Mouse (Mus musculus) liver, embryonic 14.5 days (tissue): ENCODE measurements at regions not wholly inside any gene's neighbourhood (a gene's known extent, or its start where the extent isn't known, plus 50 kb on each side); places are given as distances from the start of the nearest gene placed in this dataset.

ENCODE experiments used
- ATAC-seq: fragments of 200-750 bp; cut with Nextera tagmentation; 2 replicates; pipeline ENCODE4 v1.8.0; 2017; ENCODE audit warnings: moderate number of reproducible peaks, mild to moderate bottlenecking, moderate library complexity; ENCODE audit not compliant: insufficient read depth
- DNase-seq, 3 experiments: peaks; one replicate each; pipeline ENCODE4 v3.0.0-alpha.2; 2012 to 2013; ENCODE audit warnings: low read depth in 3 of 3, low spot score in 3 of 3
- H3K27ac ChIP-seq: fragments of 300-500 bp; sonication (generic); 2 replicates; pipeline ENCODE4 v1.5.1; 2014; ENCODE audit warnings: moderate library complexity, mild to moderate bottlenecking, control low read depth, inconsistent platforms
- H3K27me3 ChIP-seq: fragments of 300-500 bp; sonication (generic); 2 replicates; pipeline ENCODE4 v1.6.1; 2014; ENCODE audit warnings: mild to moderate bottlenecking, low read length, moderate library complexity; ENCODE audit not compliant: control insufficient read depth, insufficient read depth
- H3K36me3 ChIP-seq: fragments of 300-500 bp; sonication (generic); replicated peaks from 2 replicates; pipeline ENCODE4 v1.6.1; 2014; ENCODE audit warnings: low read depth; ENCODE audit not compliant: control insufficient read depth, insufficient read depth
- H3K4me1 ChIP-seq, 2 experiments: fragments of 200-500 bp in 1 of 2; fragments of 300-500 bp in 1 of 2; sonication (generic) in 1 of 2; replicated peaks; 2 replicates each; pipeline ENCODE4 v1.6.1; 2012 to 2014; ENCODE audit warnings: antibody characterized with exemption in 1 of 2, inconsistent platforms in 1 of 2, low read length in 1 of 2; ENCODE audit not compliant: control insufficient read depth in 2 of 2, insufficient read depth in 2 of 2
- H3K4me2 ChIP-seq: fragments of 300-500 bp; sonication (generic); 2 replicates; pipeline ENCODE4 v1.6.1; 2014; ENCODE audit warnings: low read depth, mild to moderate bottlenecking, control low read depth, moderate library complexity
- H3K4me3 ChIP-seq, 2 experiments: fragments of 200-500 bp in 1 of 2; fragments of 300-500 bp in 1 of 2; sonication (generic) in 1 of 2; 2 replicates each; pipeline ENCODE4 v1.5.1; 2012 to 2014; ENCODE audit warnings: low read depth in 2 of 2, low read length in 2 of 2, mild to moderate bottlenecking in 2 of 2, control low read depth in 1 of 2, inconsistent platforms in 1 of 2, moderate library complexity in 1 of 2; ENCODE audit not compliant: insufficient read depth in 1 of 2
- H3K9ac ChIP-seq: fragments of 300-500 bp; sonication (generic); replicated peaks from 2 replicates; pipeline ENCODE4 v1.6.1; 2014; ENCODE audit warnings: mild to moderate bottlenecking, control low read depth, moderate library complexity
- H3K9me3 ChIP-seq: fragments of 300-500 bp; sonication (generic); 2 replicates; pipeline ENCODE4 v1.6.1; 2016; ENCODE audit warnings: low read length, mixed read lengths; ENCODE audit not compliant: control insufficient read depth
- CTCF ChIP-seq: IDR thresholded peaks from 2 replicates; pipeline ENCODE4 v1.5.1; 2016; ENCODE audit warnings: antibody characterized with exemption, low read depth, control low read depth
- EP300 ChIP-seq: IDR thresholded peaks from 2 replicates; pipeline ENCODE4 v1.6.1; 2016; ENCODE audit warnings: antibody characterized with exemption, low read depth
- WGBS: fragments of 180-500 bp; shearing (Covaris S2); extraction: QIAGEN DNeasy Blood & Tissue Kit; methylation state at CpG from one replicate; pipeline ENCODE4 v1.1.7; 2014; ENCODE audit not compliant: insufficient replicate concordance; 5-methylcytosine and 5-hydroxymethylcytosine counted together

DNA sequence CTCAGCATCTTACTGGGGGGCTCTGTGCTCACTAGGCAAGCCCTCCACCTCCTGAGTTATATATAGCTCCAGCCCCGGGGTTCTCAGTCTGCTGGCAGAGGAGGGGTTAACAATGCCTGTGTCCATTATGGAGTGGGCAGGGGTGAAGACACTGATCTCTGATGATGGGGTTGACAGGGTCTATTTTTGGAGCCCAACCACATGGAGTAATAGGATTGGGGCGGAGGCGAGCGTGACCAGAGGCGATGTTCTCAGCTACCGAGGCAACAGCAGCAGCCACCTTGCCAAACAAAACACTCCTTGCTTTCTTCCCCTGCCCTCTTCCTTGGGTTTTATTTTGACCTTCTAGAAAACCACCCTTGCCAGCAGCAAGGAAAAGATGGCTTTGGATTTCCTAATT lies 141.1 kb upstream of the Gli2 start:
- Histone ChIP-seq H3K36me3 (no peaks in the 10 kb centered on the region), H3K9me3 (no peaks in the 10 kb centered on the region), H3K4me1 (peaks cover 0 to 7% of the 10 kb centered on the region in 2 experiments; a peak in 2 of 4 replicates), H3K4me3 (no peak overlapping the region), H3K27me3 (no peaks in the 10 kb centered on the region), H3K4me2 (no peak overlapping the region), H3K9ac (no peak overlapping the region), H3K27ac (no peak overlapping the region)
- ATAC-seq (no peak), DNase-seq (no peak)
- no peak for TF ChIP-seq EP300
- TF ChIP-seq CTCF, result no peak
- WGBS, result 61% methylated on average over 6 of the region's 6 CpGs

DNA sequence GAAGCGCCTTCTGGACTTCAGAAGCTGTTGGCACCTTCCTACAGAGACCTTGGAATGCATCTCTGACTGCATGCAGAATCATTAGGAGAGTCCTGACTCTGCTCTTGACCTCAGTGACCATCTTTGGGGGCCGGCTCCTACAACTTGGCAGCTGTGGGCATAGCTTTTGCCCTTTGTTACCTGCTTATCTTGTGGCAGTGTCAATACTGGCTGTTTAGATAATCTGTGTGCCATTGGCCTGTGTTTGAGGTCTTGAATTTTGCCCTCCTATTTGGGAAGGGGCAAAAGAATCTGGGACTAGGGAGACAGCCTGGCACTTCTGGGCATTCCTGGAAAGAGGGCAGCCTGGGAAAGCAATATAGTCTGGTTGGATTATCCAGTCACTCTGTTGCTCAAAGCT lies 137.8 kb upstream of the Gli2 start:
- no peak for DNase-seq
- no peak for ATAC-seq
- WGBS, result 28% methylated on average over 2 of the region's 2 CpGs

DNA sequence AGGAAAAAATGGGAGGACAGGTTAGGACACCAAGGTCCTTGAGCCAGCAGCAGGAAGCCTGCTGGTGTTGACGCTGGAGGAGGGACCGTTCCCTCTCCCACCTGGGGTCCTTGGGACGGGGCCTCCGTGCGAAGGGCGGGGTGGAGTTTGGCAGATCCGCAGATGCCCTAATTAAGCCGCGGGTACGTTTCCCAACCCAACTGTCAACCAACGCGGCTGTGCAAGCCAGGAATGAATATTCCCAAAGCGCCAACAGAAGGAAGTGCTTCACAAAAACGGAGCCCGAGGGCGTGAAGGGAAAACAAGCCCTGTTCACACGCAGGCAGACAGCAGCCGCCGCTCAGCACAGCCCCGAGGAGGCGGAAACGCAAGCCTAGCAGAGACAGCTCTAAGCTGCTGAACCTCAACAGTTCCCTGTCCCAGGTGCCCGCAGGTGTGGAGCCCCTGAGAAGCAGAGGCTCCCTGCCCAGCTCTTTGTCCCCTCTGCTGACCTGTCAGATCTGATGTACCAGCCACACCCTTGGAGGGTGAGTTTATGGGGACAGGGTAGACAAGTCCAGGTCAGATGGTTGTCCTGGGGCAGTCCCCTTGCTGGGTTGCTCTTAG lies 136.1 kb upstream of the Gli2 start:
- Histone ChIP-seq H3K4me3 (no peak overlapping the region), H3K9me3 (no peaks in the 10 kb centered on the region), H3K4me1 (no peaks in the 10 kb centered on the region; a peak in 1 of 4 replicates), H3K4me2 (0 out of 2 replicates have a peak overlapping the region, but pooled peaks have one; percentile 20), H3K36me3 (no peaks in the 10 kb centered on the region), H3K27me3 (no peaks in the 10 kb centered on the region), H3K9ac (no peak overlapping the region), H3K27ac (no peak overlapping the region)
- TF ChIP-seq CTCF (no peak), EP300 (no peak)
- WGBS, result 4% methylated on average over 23 of the region's 23 CpGs
- DNase-seq (no peak), ATAC-seq (no peak)

More for the DNA sequence above, 137.8 kb upstream of the Gli2 start:
- no peaks in the 10 kb centered on the region for H3K27me3 ChIP-seq
- no peaks in the 10 kb centered on the region for H3K9me3 ChIP-seq
- TF ChIP-seq CTCF (no peak), EP300 (no peak)
- no peak overlapping the region for H3K27ac ChIP-seq
- H3K4me3 ChIP-seq, result no peak overlapping the region
- H3K9ac ChIP-seq, result no peak overlapping the region
- H3K4me2 ChIP-seq, result no peak overlapping the region
- peaks cover 0 to 2% of the 10 kb centered on the region in 2 experiments; a peak in 1 of 4 replicates for H3K4me1 ChIP-seq
- H3K36me3 ChIP-seq, result no peaks in the 10 kb centered on the region

DNA sequence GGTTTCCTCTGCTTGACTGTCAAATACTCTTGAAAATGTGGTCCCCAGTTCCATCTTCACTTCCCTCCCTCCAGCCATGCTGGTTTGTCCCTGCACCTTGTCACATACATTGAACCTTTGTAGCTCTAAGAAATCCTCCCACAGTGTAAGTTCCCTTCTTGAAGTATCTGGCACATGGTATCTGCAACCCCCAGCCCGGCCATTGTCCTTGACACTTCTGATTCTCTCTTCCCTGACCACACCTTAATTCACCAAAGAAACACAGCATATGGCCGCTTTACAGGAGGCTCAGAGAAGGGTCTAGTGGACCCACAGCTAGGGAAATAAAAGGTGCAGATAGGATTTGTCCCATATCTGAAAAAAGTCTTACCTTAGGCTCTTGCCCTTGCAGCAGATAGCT lies 133.9 kb upstream of the Gli2 start:
- H3K27me3 ChIP-seq, result no peaks in the 10 kb centered on the region
- H3K9me3 ChIP-seq, result no peaks in the 10 kb centered on the region

DNA sequence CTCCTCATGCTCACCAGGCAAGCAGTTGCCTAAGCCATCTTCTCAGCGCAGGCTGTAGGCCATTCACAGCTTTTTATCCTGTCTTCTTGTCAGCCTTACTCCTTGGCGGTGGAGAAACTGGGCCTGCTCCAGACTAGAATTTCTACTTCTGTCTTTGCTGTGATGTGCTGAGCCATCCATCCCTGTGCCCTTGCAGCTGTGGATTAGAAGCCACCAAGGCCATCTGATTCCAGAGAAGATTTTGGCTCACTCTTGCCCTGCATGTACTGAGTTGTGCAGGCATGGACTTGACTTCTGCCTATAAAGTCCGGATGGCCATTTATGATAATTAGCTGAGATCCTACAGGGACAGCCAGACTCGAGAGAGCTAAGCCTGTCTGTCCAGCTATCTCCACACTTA lies 133.4 kb upstream of the Gli2 start:
- ATAC-seq (no peak), DNase-seq (no peak)
- H3K4me2 ChIP-seq, result no peak overlapping the region
- H3K36me3 ChIP-seq, result no peaks in the 10 kb centered on the region
- H3K27ac ChIP-seq, result no peak overlapping the region
- WGBS, result 59% methylated on average over 4 of the region's 4 CpGs
- no peak overlapping the region for H3K9ac ChIP-seq
- H3K27me3 ChIP-seq, result no peaks in the 10 kb centered on the region
- H3K9me3 ChIP-seq, result no peaks in the 10 kb centered on the region
- TF ChIP-seq CTCF (no peak), EP300 (no peak)
- no peak overlapping the region for H3K4me3 ChIP-seq
- H3K4me1 ChIP-seq, result no peaks in the 10 kb centered on the region

More for the DNA sequence above, 133.9 kb upstream of the Gli2 start:
- no peak overlapping the region for H3K9ac ChIP-seq
- TF ChIP-seq EP300 (no peak), CTCF (no peak)
- DNase-seq (no peak), ATAC-seq (no peak)
- H3K27ac ChIP-seq, result no peak overlapping the region
- no peak overlapping the region for H3K4me2 ChIP-seq
- H3K4me1 ChIP-seq, result no peaks in the 10 kb centered on the region
- WGBS, result 48% methylated on average over 2 of the region's 2 CpGs
- no peak overlapping the region for H3K4me3 ChIP-seq
- H3K36me3 ChIP-seq, result no peaks in the 10 kb centered on the region
